Mouse (Mus musculus): ENCODE results near the gene Kcnip1.

- no peak for TF ChIP-seq EP300 (optimal IDR thresholded peaks at IDR 0.05)
- no peak for TF ChIP-seq CTCF (IDR thresholded peaks at IDR 0.05; ENCODE audit: low read depth)
Measured at GRCm38 (mm10) chr11:33908360-33909175, 84.4 kb downstream of the Kcnip1 start.

Measured in stomach, postnatal 0 days (tissue).